Mouse (Mus musculus) spleen, adult 10 weeks (tissue): Measurements from ENCODE around the gene Tgm1. TPM values are rescaled to one million over a fixed set of nuclear protein-coding genes. Genes with fewer than 3 reads are reported as not detected.

Experiments
- polyA plus RNA-seq: library from polyadenylated mRNA; stranded (reverse); fragments of 350-450 nt; fragmentation: Illumina TruSeq; extraction: RNeasy Lipid Tissue Mini Kit (QIAGEN cat#74804); gene quantifications from one replicate; pipeline ENCODE4 v1.2.3, GENCODE M21; 2015; ENCODE audit warnings: low replicate concordance; ENCODE audit not compliant: insufficient read depth

Tgm1 gene
- 15.3 TPM for polyA plus RNA-seq

DNA sequence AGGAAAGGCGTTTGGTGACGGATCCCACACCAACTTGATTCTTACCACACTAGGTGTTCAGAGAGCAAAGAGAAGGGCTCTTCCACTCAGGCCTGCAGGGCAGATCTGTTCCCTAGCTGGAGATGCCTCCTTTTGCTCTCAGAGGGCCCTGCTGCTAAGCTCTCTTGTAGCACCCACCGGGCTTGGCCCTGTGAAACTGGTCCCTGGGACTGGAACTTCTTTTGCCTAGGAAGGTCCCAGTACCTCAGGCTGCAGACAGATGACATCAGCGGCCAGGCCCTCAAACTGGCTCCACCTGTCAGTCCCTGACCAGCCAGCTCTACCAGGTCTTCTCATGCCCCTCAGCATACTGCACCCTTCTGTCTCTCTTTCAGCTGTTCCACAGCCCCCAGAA lies at the start of gene Tgm1:
Gene Tgm1 (minus strand): TSS at position 198 of the 394 bp plus-strand sequence.

DNA sequence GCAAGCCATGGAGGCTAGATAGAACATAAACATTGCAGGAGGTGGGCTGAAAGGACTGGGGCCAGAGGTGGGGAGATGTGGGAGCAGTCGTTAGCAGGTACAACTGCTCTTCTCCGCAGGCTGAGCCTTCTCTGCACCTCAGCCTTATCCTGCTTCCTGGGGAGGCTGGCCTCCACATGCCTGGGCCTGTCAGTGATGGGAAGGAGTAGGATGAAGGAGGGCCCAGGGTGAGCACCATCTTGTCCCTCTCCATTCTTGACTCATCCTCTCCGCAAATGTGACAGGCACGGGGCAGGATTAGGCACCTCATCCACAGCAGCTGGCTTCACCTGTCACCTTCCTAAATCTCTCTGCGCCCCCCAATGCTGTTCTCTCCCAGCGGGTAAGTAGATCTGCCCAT lies 47.4 kb upstream of the Tgm1 start, which contains the start of gene Ltb4r2:
Gene Ltb4r2 (plus strand): TSS at position 266 of the 400 bp plus-strand sequence.

DNA sequence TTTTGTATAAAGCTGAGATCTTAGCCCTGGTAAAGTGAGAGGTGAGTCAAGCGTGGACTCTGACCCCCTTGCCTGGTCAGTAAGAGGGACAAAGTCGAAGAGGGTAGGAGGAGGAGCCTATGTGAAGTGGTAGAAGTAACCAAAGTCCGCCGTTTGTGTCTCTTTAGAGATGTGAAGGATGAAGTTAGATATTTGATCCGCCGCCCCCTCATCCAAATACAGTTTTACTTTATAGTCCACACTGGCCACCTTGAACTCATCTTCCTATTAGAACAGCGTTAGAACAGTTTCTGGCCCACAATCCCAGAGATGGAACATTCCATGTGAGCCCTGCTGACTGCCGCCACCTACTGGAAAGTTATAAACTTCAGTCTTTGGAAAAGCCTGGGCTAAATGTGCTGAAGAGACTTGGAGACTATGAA lies 44.6 kb upstream of the Tgm1 start, which contains the start of gene Cideb:
Gene Cideb (minus strand): TSS at position 96 of the 422 bp plus-strand sequence.

DNA sequence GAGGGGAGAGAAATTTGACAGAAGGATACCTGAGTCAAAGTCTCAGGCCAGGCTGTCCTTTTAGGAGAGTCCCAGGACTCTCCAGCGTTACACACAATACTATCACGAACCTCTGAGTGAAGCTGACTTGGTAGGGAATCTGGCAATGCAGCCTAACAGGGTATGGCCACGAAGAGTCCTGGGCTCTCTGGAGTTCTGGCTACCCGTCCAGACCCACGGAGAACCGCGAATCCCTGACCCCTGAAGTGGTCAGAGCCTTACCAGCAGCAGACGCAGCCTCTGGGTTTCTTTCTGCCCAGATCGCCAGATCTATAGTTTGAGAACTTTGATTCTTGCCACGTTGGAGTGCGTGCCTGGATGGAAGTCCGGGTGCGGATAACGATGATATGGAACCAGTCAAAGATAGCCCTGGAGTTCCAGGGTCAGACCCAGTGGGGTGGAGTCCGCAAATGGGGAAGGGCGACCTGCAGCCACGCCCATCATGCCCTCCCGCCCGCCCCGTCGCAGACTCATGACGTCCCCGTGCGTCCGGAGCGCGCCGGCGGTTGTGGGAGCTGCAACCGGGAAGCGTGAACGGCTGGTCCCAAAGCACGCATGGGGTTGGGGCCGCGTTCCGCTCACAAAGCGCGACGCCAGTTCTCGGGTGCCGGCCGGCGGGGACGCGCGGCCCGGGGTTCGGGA lies 31.6 kb upstream of the Tgm1 start, which contains the start of the genes Dhrs1 and Nop9:
Gene Dhrs1 (minus strand): TSS at position 511 of the 681 bp plus-strand sequence.
Gene Nop9 (plus strand): TSS at position 514 of the 681 bp plus-strand sequence.

DNA sequence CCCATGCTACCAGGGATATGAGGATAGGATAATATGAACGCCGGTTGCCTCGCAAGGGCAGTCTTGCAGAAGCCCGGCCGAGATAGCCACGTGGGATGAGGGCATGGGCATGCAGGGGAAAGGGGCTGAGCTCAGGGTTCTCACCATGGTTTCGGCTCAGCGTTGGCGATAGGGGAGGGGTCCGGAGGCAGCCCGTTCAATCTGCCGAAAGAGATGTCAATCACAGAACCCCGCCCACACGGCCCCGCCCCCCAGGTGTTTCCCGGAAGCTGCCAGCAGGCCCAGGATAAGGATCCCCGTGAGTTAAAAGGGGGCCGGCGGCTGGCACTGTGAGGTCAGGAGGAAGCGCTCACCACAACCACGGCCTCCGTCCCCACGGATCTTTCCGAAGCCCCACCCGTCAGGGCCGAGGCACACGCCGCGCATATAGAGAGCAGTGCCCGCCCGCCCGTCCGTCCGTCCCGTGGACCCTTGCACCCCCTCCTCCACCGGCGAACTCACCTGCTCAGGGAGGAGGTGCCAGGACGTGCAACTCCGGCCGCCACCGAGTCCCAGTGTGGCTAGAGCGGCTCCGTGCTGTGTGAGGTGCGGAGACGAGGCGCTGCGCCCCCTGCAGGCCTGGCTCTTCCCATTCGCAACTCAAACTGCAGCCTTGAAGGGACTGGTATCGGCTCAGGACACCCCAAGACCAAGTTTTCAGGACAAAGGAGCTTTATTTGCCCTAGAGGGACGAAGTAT lies 8.1 kb upstream of the Tgm1 start, which contains the start of gene Rabggta:
Gene Rabggta (minus strand): TSS at position 564 of the 738 bp plus-strand sequence.

DNA sequence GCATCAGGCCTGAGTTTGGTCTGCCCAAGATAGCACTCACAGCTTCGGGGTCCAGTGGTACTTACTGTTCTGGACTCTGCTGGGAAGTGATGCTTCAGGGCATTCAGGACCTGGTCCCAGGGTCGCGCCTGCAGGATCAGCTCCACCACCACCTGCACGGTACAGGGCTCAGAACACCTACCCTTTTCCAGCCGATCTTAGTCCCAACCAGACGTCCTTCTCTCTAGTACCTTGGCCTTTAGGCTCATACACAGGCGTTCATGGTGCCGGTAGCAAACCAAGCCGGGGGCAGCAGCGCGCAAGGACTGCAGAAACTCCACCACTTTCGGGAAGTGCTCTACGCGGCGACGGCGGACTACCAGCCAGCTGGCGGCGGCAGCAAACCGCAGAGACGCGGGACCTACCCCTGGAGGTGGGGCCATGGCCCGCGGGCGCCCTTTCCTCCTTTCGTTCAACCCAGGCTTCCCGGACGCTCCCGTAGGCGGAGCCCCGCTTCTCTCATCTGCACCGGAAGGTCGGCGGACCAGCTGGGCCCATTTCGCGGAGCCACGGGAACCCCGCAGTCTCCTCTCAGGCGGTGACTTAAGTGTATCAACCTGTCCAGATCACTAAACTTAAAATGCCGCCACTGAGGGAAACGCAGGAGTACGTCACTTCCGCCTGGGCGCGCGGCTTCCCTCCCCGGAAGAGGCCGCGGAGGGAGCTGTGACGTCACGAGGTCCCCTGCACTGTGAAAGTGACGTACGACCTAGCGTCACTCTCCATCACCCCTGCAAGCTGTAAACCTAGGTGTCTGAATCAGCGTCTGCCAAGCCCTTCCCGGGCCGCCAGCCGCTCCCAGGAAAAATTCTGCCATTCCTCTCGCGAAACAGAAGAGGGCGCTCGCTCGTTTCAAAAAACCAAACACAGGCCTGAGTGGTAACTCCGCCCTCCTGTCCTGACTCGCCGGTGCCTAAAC lies 32.3 kb downstream of the Tgm1 start, which contains the start of gene Tinf2:
Gene Tinf2 (minus strand): TSS at position 661 of the 958 bp plus-strand sequence.

DNA sequence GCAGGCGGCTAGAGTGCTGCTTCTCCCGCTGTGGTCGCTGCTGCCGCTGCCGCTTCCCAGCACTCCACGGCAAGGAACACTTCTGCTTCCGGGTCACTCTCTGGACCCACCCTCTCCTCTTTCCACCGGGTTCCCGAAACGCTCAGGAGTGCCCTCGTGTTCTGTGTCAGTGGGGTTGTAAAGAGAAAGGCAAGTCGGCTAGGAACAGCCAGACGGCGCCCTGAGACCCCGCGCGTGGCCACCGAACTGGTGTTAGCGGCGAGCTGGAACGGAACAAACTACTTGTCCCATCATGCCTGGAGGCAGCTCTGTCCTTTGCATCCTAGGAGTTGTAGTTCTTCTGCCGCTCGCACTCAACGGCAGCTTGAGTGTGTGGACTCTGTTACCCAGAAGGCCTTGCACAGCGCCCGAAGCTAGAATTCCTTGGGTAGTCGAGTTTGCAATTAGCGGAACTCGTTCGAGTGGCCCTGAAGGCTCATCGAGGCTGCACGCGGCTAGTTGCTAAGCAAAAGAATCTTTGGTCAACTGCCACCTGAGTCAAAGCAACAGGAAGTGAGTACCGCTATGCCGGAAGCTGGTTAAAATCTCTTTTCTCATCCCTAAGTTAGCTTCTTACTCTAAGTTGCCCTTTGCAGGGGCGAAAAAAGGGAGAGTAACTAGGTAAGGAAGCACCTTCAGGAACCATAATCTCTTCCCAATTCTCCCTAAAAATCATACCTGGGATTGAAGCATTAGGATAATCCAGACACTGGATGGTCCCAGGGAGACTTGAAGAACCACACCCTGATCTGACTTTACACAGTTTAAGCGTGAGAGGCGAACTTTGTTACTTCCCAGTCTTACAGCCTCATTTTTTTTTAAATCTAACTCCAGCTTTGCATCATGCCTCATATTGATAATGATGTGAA lies 41.6 kb downstream of the Tgm1 start, which contains the start of the genes Gmpr2 and Nedd8:
Gene Gmpr2 (plus strand): TSS at position 109 of the 908 bp plus-strand sequence.
Gene Nedd8 (minus strand): TSS at position 292 of the 908 bp plus-strand sequence.

DNA sequence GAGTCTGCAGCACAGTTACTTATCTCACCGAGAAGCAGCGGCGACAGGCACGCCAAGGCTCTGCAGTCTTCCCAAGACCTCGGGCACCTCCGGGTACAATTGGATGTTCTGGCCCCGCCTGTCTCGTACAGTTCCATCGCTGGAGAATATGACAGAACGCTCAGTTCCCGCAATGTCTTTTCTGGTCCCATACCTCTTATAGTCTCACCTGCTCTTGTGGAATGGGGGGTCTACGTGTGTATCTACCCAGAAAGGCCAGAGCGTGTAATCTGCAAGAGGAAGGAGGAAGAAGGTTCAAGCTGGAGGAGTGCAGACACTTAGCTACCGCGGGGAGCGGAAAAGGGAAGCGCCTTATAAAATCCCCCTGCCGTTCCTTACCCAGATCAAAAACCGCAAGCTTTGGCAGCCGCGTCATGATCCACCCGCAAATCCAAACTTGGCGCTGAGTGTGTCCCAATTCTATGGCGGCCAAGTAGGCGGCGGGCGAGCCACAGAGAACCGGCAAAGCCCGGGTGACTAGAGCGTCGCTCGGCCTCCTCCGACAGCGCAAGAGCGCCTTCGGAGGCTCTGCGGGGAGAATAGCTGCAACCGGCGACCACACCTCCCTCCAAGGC lies 53.7 kb downstream of the Tgm1 start, which contains the start of gene Mdp1:
Gene Mdp1 (minus strand): TSS at position 549 of the 614 bp plus-strand sequence.

Other genes with a start within 250 kb of the Tgm1 start
- gene Dhrs4, start 235.2 kb downstream of the Tgm1 start, polyA plus RNA-seq, result 26.8 TPM
- gene Carmil3, start 223.3 kb downstream of the Tgm1 start, polyA plus RNA-seq, result 0.87 TPM
- gene Cpne6, start 203.5 kb downstream of the Tgm1 start, polyA plus RNA-seq, result not detected
- gene Nrl, start 188.9 kb downstream of the Tgm1 start, polyA plus RNA-seq, result not detected
- gene Pck2, start 173.7 kb downstream of the Tgm1 start, polyA plus RNA-seq, result 23.0 TPM
- 64.7 TPM for gene Dcaf11, start 153.9 kb downstream of the Tgm1 start, polyA plus RNA-seq
- not detected for gene A730061H03Rik, start 153.5 kb downstream of the Tgm1 start, polyA plus RNA-seq
- not detected for gene Fitm1, start 138.3 kb downstream of the Tgm1 start, polyA plus RNA-seq
- gene Psme1, start 135.8 kb downstream of the Tgm1 start, polyA plus RNA-seq, result 474 TPM
- gene Emc9, start 128.6 kb downstream of the Tgm1 start, polyA plus RNA-seq, result 11.9 TPM
- gene Psme2, start 122.8 kb downstream of the Tgm1 start, polyA plus RNA-seq, result 451 TPM
- 67.4 TPM for gene Rnf31, start 122.2 kb downstream of the Tgm1 start, polyA plus RNA-seq
- gene Irf9, start 110.4 kb downstream of the Tgm1 start, polyA plus RNA-seq, result 106 TPM
- gene Rec8, start 95.9 kb downstream of the Tgm1 start, polyA plus RNA-seq, result 2.6 TPM
- 21.3 TPM for gene Ipo4, start 78.0 kb downstream of the Tgm1 start, polyA plus RNA-seq
- 1.5 TPM for gene Gm49378, start 76.0 kb downstream of the Tgm1 start, polyA plus RNA-seq
- gene Tm9sf1, start 70.1 kb downstream of the Tgm1 start, polyA plus RNA-seq, result 57.7 TPM
- gene Tssk4, start 63.7 kb downstream of the Tgm1 start, polyA plus RNA-seq, result 1.7 TPM
- 71.8 TPM for gene Mdp1, start 53.4 kb downstream of the Tgm1 start, polyA plus RNA-seq
- 54.9 TPM for gene Gmpr2, start 42.0 kb downstream of the Tgm1 start, polyA plus RNA-seq
- gene Nedd8, start 41.8 kb downstream of the Tgm1 start, polyA plus RNA-seq, result 226 TPM
- gene Tinf2, start 32.1 kb downstream of the Tgm1 start, polyA plus RNA-seq, result 54.5 TPM
- gene Rabggta, start 8.3 kb upstream of the Tgm1 start, polyA plus RNA-seq, result 19.2 TPM
- gene Dhrs1, start 31.8 kb upstream of the Tgm1 start, polyA plus RNA-seq, result 90.3 TPM
- gene Nop9, start 31.8 kb upstream of the Tgm1 start, polyA plus RNA-seq, result 22.0 TPM
- not detected for gene Cideb, start 44.5 kb upstream of the Tgm1 start, polyA plus RNA-seq
- gene Ltb4r2, start 47.5 kb upstream of the Tgm1 start, polyA plus RNA-seq, result 0.28 TPM
- gene Ltb4r1, start 52.0 kb upstream of the Tgm1 start, polyA plus RNA-seq, result 1.8 TPM
- 3.7 TPM for gene Adcy4, start 70.2 kb upstream of the Tgm1 start, polyA plus RNA-seq
- 53.5 TPM for gene Ripk3, start 74.9 kb upstream of the Tgm1 start, polyA plus RNA-seq
- gene Nfatc4, start 109.2 kb upstream of the Tgm1 start, polyA plus RNA-seq, result 3.8 TPM
- 2.3 TPM for gene Nynrin, start 140.1 kb upstream of the Tgm1 start, polyA plus RNA-seq
- 0.12 TPM for gene Cbln3, start 170.5 kb upstream of the Tgm1 start, polyA plus RNA-seq
- 59.4 TPM for gene Khnyn, start 171.0 kb upstream of the Tgm1 start, polyA plus RNA-seq
- gene Sdr39u1, start 186.4 kb upstream of the Tgm1 start, polyA plus RNA-seq, result 28.8 TPM
- gene Cma1, start 230.7 kb upstream of the Tgm1 start, polyA plus RNA-seq, result 4.4 TPM
- gene Cma2, start 237.1 kb upstream of the Tgm1 start, polyA plus RNA-seq, result not detected